Mouse (Mus musculus) megakaryocyte-erythroid progenitor cell, adult 5 weeks (primary cell): ENCODE results near the gene Nfam1. TPM values are rescaled to one million over a fixed set of nuclear protein-coding genes. Genes with fewer than 3 reads are reported as not detected.

Experiments used
- polyA plus RNA-seq: library from polyadenylated mRNA; stranded (reverse); fragments of >175 nt; gene quantifications from 2 replicates; pipeline ENCODE4 v1.2.3, GENCODE M21; 2012

The Nfam1 gene
- polyA plus RNA-seq, result 14.3 and 25.0 TPM in 2 replicates

GRCm38 (mm10) chr15:83032981-83033541 lies at the start of gene Nfam1:
Gene Nfam1 (minus strand): TSS chr15:83033306.

DNA sequence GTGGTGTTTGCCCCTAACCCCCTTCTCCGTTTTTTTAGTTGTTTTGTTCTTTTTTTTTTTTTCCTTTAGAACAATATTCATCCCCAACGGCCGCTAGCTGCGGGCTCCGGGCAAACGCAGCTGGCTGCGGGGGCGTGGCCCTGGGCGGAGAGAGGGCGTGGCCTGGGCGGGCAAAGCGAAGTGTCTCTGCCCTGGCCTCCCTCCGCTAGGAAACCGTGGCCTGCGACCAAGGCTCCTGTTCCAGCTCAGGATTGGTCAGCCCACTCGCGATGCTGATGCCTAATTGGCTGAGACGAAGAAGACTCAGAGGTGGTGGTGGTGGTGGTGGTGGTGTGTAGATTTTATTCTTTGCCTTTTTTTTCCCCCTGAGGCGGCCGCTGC lies 45.4 kb downstream of the Nfam1 start, which contains the start of gene Tcf20:
TSS of gene Tcf20 (minus strand) at position 141 of the 381 bp plus-strand sequence.

Other genes starting within 250 kb of the Nfam1 start
- gene Cyp2d26, start 239.0 kb downstream of the Nfam1 start, polyA plus RNA-seq, result 0.12 TPM in 1 of 2 replicates, not detected in the other
- gene Tcf20, start 45.4 kb downstream of the Nfam1 start, polyA plus RNA-seq, result 12.0 and 13.2 TPM in 2 replicates
- 4.2 and 5.6 TPM in 2 replicates for gene Serhl, start 56.2 kb upstream of the Nfam1 start, polyA plus RNA-seq
- gene Rrp7a, start 89.5 kb upstream of the Nfam1 start, polyA plus RNA-seq, result 101 TPM in 2 replicates
- 133 and 159 TPM in 2 replicates for gene Poldip3, start 116.1 kb upstream of the Nfam1 start, polyA plus RNA-seq
- 57.5 and 67.0 TPM in 2 replicates for gene Cyb5r3, start 139.3 kb upstream of the Nfam1 start, polyA plus RNA-seq
- gene A4galt, start 218.5 kb upstream of the Nfam1 start, polyA plus RNA-seq, result 0.03 TPM in 1 of 2 replicates, not detected in the other